Mouse (Mus musculus) spleen, adult 2 months (tissue): ENCODE data around the gene Adss. TPM values are rescaled to one million over a fixed set of nuclear protein-coding genes. Genes with fewer than 3 reads are reported as not detected.

Experiments used
- DNase-seq, 2 experiments: peaks; one replicate each; pipeline versions ENCODE4 v3.0.0 to v3.0.0-alpha.2; 2012 to 2021; ENCODE audit warnings: low spot score in 2 of 2, low read depth in 1 of 2
- H3K27ac ChIP-seq: fragments of 200-500 bp; 2 replicates; pipeline ENCODE4 v1.5.1; 2012; ENCODE audit warnings: low read length, inconsistent platforms; ENCODE audit not compliant: insufficient read depth
- H3K27me3 ChIP-seq: fragments of 200-500 bp; 2 replicates; pipeline ENCODE4 v1.6.1; 2012; ENCODE audit warnings: mild to moderate bottlenecking, moderate library complexity, low read length, inconsistent platforms; ENCODE audit not compliant: control insufficient read depth, insufficient read depth
- H3K36me3 ChIP-seq: fragments of 200-500 bp; 2 replicates; pipeline ENCODE4 v1.6.1; 2012; ENCODE audit warnings: mild to moderate bottlenecking, low read length, inconsistent platforms; ENCODE audit not compliant: control insufficient read depth, insufficient read depth
- H3K4me1 ChIP-seq: fragments of 200-500 bp; 2 replicates; pipeline ENCODE4 v1.6.1; 2011; ENCODE audit warnings: inconsistent platforms; ENCODE audit not compliant: control insufficient read depth, insufficient read depth, insufficient read length
- H3K4me3 ChIP-seq: fragments of 200-500 bp; 2 replicates; pipeline ENCODE4 v1.5.1; 2011; ENCODE audit warnings: mild to moderate bottlenecking, inconsistent platforms; ENCODE audit not compliant: insufficient read depth, insufficient read length; ENCODE audit errors: extremely low read depth
- CTCF ChIP-seq: fragments of 200-500 bp; IDR thresholded peaks from 2 replicates; pipeline ENCODE4 v1.5.1; 2011; ENCODE audit warnings: mild to moderate bottlenecking, inconsistent platforms; ENCODE audit not compliant: insufficient read depth, insufficient read length, insufficient replicate concordance; ENCODE audit errors: extremely low read depth
- POLR2A ChIP-seq: fragments of 200-500 bp; IDR thresholded peaks from 2 replicates; pipeline ENCODE4 v1.6.1; 2011; ENCODE audit warnings: low read depth, low read length, inconsistent platforms
- WGBS: fragments of 180-500 bp; shearing (Covaris S2); methylation state at CpG from one replicate; pipeline ENCODE4 v1.1.7; 2018; 5-methylcytosine and 5-hydroxymethylcytosine counted together
- polyA plus RNA-seq: library from polyadenylated mRNA; depleted of rRNA; stranded (reverse); fragments of >200 nt; gene quantifications from 2 replicates; pipeline ENCODE4 v1.2.3, GENCODE M21; 2012

The Adss gene
- polyA plus RNA-seq, 1 experiment: 10.4 TPM

DNA sequence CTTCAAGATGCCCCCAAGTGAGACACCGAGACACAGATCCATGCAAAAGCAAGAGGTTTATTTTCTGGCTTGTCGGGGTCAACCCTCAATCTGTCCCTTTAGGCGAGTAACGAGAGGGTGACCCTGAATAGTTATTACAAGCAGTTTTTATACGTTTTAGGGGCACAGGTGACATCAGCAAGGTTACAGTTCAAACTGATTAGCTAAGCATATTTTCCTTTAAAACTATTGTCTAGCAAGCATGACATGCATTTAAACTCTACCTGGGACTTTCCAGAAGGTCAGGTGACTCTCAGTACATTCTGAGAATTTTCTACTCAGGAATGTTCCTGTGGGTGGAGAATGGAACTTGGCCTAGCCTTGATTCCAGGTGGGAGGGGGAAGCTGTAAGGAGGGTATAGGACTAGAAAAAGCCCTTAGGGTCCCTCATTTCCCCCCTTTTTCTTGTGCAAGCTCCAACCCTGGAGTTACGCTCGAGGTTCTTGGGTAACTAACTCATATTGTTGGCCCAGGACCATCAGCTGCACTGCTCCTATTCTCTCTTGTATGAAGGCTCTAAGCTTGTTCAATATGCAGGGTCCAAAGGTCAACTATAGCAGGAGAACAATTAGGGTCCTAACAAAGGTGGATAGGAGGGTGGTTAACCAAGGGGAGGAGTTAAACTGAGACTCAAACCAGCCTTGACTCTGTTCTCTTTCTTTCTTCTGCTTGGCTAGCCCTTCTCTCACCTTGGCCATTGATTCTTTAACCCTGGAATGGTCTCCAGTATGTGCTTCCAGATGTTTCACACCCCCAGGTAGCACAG lies 51.6 kb downstream of the Adss start:
- no peak for TF ChIP-seq CTCF
- TF ChIP-seq POLR2A: no peak
- H3K27me3 ChIP-seq: no peaks in the 10 kb centered on the region
- no peak for DNase-seq
- 90% methylated on average over 7 of the region's 7 CpGs for WGBS
- no peaks in the 10 kb centered on the region for H3K36me3 ChIP-seq
- H3K4me1 ChIP-seq: no peaks in the 10 kb centered on the region
- no peak overlapping the region for H3K27ac ChIP-seq
- H3K4me3 ChIP-seq: no peak overlapping the region

DNA sequence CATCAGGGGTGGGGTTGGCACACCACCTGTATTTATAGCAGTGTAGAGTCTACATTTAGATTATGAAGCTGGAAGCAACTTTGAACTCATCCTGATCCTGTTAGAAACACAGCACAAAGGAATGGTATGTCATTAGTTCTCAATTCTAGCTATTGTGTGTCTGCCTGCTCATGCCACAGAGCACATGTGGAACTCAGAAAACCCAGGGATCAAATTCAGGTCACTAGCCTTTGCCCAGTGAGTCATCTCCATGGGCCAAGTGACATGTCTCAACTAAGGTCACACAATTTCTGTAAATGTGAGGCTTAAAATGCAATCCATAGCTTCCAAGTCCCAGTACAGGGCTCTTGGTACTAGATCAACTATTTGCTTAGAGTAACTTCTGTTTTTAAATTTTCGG lies 54.2 kb downstream of the Adss start:
- Histone ChIP-seq H3K4me1 (no peaks in the 10 kb centered on the region), H3K27me3 (no peaks in the 10 kb centered on the region), H3K36me3 (no peaks in the 10 kb centered on the region), H3K4me3 (no peak overlapping the region), H3K27ac (no peak overlapping the region)
- WGBS: 92% methylated on average over 1 of the region's 1 CpGs
- TF ChIP-seq POLR2A (no peak), CTCF (no peak)
- DNase-seq: no peak

DNA sequence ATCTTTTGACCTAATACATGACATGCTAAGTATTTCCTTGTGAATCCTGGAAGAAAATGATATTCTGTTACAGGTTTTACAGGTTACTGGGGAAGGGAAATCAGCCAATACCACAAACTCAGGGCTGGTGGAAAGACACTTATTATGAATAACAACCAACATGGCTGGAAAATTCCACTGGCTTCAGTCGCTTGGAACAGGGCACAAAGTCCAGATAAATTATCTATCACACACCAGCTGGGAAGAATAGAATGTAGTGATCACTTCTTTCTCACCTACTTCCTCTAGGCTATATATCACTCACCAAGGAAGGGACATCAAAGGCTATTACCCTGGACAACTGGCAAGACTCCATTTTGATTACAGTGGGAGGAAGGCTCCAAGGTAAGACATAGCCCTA lies 55.6 kb downstream of the Adss start:
- H3K4me3 ChIP-seq: no peak overlapping the region
- H3K27ac ChIP-seq: no peak overlapping the region
- DNase-seq: no peak
- no peak for TF ChIP-seq POLR2A
- WGBS: 77% methylated on average over 1 of the region's 1 CpGs
- H3K4me1 ChIP-seq: no peaks in the 10 kb centered on the region
- no peaks in the 10 kb centered on the region for H3K27me3 ChIP-seq
- H3K36me3 ChIP-seq: no peaks in the 10 kb centered on the region

DNA sequence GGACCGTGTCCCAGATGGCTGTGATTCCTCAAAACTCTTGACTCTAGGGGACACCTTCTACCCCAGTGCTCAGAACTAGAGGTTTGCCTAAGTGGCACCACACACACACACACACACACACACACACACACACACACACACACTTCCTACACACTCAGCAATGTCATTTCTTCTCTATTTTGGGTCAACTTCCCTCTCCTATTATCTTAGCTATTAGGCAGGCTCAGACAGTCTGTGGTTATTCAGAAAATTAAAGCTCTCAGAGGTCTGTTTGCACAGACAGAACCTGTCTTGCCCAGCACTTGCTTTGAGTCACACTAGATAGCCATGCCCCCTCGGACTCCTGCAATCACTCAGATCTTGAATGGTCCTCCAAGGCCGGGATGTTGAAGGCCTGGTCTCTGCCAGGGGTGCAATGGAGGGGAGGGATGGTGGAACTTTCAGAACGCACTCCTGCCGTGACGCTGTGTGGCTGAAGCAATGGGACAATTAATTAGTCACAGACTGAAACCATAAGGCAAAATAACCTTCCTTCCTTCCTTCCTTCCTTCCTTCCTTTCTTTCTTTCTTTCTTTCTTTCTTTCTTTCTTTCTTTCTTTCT lies 58.7 kb downstream of the Adss start:
- Histone ChIP-seq H3K4me3 (no peak overlapping the region), H3K4me1 (no peaks in the 10 kb centered on the region), H3K36me3 (no peaks in the 10 kb centered on the region), H3K27me3 (no peaks in the 10 kb centered on the region), H3K27ac (no peak overlapping the region)
- no peak for DNase-seq
- 22% methylated on average over 6 of the region's 6 CpGs for WGBS
- TF ChIP-seq CTCF (no peak), POLR2A (no peak)

DNA sequence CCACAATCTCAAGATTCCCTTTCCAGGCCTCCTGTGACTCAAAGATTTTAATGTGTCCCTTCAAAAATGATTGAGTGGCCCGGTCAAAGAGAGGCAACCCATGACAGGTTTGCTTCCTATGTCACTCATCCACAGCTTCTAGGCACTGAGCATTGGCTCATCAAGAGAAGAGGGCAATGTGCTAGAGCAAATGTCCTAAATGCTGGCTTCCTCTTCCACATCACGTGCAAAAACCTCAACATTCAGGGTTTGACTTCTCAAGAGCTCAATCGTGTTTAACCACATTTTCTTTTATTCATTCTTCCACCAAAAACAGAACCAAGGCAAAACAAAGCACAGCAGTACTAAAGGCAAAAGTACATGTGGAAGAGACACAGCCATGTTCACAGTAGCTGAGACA lies 64.3 kb downstream of the Adss start:
- no peak overlapping the region for H3K4me3 ChIP-seq
- no peak for TF ChIP-seq POLR2A
- H3K27me3 ChIP-seq: no peaks in the 10 kb centered on the region
- no peak for DNase-seq
- 51% methylated on average over 3 of the region's 3 CpGs for WGBS
- H3K36me3 ChIP-seq: no peaks in the 10 kb centered on the region
- no peak overlapping the region for H3K27ac ChIP-seq
- H3K4me1 ChIP-seq: no peaks in the 10 kb centered on the region

DNA sequence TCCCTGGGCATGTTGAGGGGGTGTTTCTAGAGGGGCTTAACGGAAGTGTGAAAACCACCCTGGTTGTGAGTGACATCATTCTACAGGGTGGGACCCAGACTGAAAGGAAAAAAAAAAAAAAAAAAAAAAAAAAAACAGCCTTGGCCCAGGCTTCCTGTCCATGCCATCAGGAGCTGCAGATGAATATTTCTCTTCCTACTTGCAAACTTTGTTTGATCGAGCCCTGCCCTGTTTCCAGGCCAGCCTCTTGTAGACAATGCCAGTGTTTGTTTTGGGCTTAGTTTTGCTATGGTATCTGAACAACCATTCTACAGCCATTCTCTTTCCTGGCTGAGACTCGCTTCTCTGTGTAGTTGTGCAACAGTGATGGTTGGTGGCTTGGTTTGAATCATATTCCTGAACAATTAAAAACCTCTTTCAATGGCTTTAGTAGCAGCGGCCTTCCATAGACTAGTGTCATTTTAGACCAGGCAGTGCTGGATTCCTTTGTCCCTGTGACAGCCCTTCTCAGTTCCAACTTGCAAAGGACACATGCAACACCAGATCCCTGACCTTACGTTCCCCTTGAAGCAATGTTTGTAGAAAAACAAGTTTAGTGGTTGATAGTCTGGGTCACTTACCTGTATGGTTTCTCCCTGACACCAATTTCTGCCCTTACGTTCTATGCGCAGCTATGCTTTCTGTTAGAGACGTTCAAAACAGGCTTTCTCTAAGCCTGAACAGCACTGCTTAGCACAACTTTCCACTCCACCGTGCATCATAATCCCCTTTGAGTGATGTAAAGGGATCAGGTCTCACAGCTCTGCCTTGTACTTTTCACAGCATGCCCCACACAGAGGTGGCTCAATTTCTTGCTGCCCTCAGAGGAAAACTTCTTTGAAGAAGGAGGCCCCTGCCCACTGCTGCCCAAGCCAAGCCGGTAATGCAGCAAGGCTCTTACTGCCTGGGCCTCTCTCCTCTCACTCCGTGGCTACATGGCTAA lies 67.0 kb downstream of the Adss start, which contains the start of gene 1700016C15Rik:
Gene 1700016C15Rik, plus strand, starts transcription at position 772 of the 982 bp plus-strand sequence.
- 85% methylated on average over 11 of the region's 11 CpGs for WGBS
- Histone ChIP-seq H3K27me3 (no peaks in the 10 kb centered on the region), H3K4me1 (no peaks in the 10 kb centered on the region), H3K4me3 (no peak within 1 kb of the TSS), H3K36me3 (no peaks in the 10 kb centered on the region), H3K27ac (no peak within 1 kb of the TSS)
- no peak for DNase-seq
- TF ChIP-seq CTCF (no peak), POLR2A (no peak)
